Mouse (Mus musculus): ENCODE data around the gene Crybg1. TPM values are rescaled to one million over a fixed set of nuclear protein-coding genes. Genes with fewer than 3 reads are reported as not detected.
A peak's percentile ranks its signal among the peaks of the same experiment; 100 is the strongest.
"Not testable (repeated sequence)": the region's sequence is repeated elsewhere in the genome, so short reads cannot be mapped to it uniquely, and the experiment has no call there.

The Crybg1 gene
- polyA plus RNA-seq, 1 experiment from 2014 or later, result 0.14 TPM

DNA sequence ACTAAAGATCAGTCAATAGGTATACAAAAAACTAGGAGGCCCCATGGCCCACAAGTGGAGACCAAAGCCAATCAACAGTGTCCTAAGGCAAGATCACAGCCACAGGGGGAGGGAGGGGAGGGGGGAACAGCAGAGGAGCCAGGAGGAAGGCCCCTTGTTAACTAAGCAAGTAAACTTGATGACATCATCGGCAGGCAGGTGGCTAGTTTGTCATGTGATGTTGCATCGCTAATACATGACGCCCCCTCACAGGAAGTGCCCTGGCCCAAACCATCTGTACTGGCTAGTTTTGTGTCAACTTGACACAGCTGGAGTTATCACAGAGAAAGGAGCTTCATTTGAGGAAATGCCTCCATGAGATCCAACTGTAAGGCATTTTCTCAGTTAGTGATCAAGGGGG lies 167.9 kb downstream of the Crybg1 start:
- H3K9ac ChIP-seq (ENCODE audit: low read depth, low read length); H3K4me1 ChIP-seq (ENCODE audit: control insufficient read depth, insufficient read depth, low read length); H3K4me2 ChIP-seq (ENCODE audit: low read length); ATAC-seq; H3K36me3 ChIP-seq (ENCODE audit: control insufficient read depth, insufficient read depth, low read length); H3K9me3 ChIP-seq (replicated peaks; ENCODE audit: control insufficient read depth, low read length, poor library complexity, severe bottlenecking); H3K27ac ChIP-seq (ENCODE audit: low read length); H3K27me3 ChIP-seq (ENCODE audit: control insufficient read depth, insufficient read depth, low read depth, low read length); H3K4me3 ChIP-seq (ENCODE audit: low read depth, low read length): not testable (repeated sequence)
- 98% methylated on average over 3 of the region's 3 CpGs for WGBS

GRCm38 (mm10) chr10:43980080-43980479 lies 168.6 kb downstream of the Crybg1 start:
- 88% methylated on average over 1 of the region's 1 CpGs for WGBS
- Histone ChIP-seq H3K4me3 (ENCODE audit: low read depth, low read length) (no peak overlapping the region), H3K36me3 (ENCODE audit: control insufficient read depth, insufficient read depth, low read length) (no peaks in the 10 kb centered on the region), H3K27me3 (ENCODE audit: control insufficient read depth, insufficient read depth, low read depth, low read length) (no peaks in the 10 kb centered on the region), H3K4me2 (ENCODE audit: low read length) (no peak overlapping the region), H3K9ac (ENCODE audit: low read depth, low read length) (no peak overlapping the region), H3K4me1 (ENCODE audit: control insufficient read depth, insufficient read depth, low read length) (no peaks in the 10 kb centered on the region), H3K27ac (ENCODE audit: low read length) (no peak overlapping the region), H3K9me3 (replicated peaks; ENCODE audit: control insufficient read depth, low read length, poor library complexity, severe bottlenecking) (no peaks in the 10 kb centered on the region)
- no peak for ATAC-seq

- H3K9ac ChIP-seq (ENCODE audit: low read depth, low read length), result no peak overlapping the region
- H3K27ac ChIP-seq (ENCODE audit: low read length), result no peak overlapping the region
- H3K9me3 ChIP-seq (replicated peaks; ENCODE audit: control insufficient read depth, low read length, poor library complexity, severe bottlenecking), result no peaks in the 10 kb centered on the region
- H3K4me2 ChIP-seq (ENCODE audit: low read length), result no peak overlapping the region
- WGBS, result 83% methylated on average over 3 of the region's 3 CpGs
- no peak for ATAC-seq
- H3K27me3 ChIP-seq (ENCODE audit: control insufficient read depth, insufficient read depth, low read depth, low read length), result no peaks in the 10 kb centered on the region
- no peaks in the 10 kb centered on the region for H3K4me1 ChIP-seq (ENCODE audit: control insufficient read depth, insufficient read depth, low read length)
- H3K4me3 ChIP-seq (ENCODE audit: low read depth, low read length), result no peak overlapping the region
- no peaks in the 10 kb centered on the region for H3K36me3 ChIP-seq (ENCODE audit: control insufficient read depth, insufficient read depth, low read length)
Observed at GRCm38 (mm10) chr10:43977353-43977752, 171.3 kb downstream of the Crybg1 start.

DNA sequence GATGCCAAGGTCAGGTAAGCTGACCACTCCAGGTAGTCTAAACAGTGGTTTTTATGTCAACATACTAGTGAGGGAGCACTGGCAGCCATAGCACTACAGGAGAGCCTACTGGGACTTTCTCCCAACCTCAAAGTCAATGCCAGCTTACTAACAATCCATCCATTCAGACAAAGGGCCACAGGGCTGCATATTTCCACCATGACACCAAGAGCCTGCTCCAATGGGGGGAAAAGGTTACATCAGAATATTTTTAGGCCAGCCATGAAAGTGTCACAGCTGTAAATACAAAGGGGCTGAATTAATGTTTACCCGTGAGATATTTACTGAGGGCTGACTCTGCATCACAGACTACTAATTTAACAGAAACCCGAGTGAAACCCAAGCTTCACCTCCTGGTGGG lies 175.4 kb downstream of the Crybg1 start:
- H3K4me1 ChIP-seq (ENCODE audit: control insufficient read depth, insufficient read depth, low read length), result no peaks in the 10 kb centered on the region
- H3K36me3 ChIP-seq (ENCODE audit: control insufficient read depth, insufficient read depth, low read length), result no peaks in the 10 kb centered on the region
- ATAC-seq, result no peak
- no peaks in the 10 kb centered on the region for H3K9me3 ChIP-seq (replicated peaks; ENCODE audit: control insufficient read depth, low read length, poor library complexity, severe bottlenecking)
- no peak overlapping the region for H3K9ac ChIP-seq (ENCODE audit: low read depth, low read length)
- H3K27me3 ChIP-seq (ENCODE audit: control insufficient read depth, insufficient read depth, low read depth, low read length), result no peaks in the 10 kb centered on the region
- no peak overlapping the region for H3K27ac ChIP-seq (ENCODE audit: low read length)
- H3K4me2 ChIP-seq (ENCODE audit: low read length), result no peak overlapping the region
- 50% methylated on average over 2 of the region's 2 CpGs for WGBS
- no peak overlapping the region for H3K4me3 ChIP-seq (ENCODE audit: low read depth, low read length)

- no peak overlapping the region for H3K4me2 ChIP-seq (ENCODE audit: low read length)
- 54% methylated on average over 2 of the region's 2 CpGs for WGBS
- H3K27me3 ChIP-seq (ENCODE audit: control insufficient read depth, insufficient read depth, low read depth, low read length), result no peaks in the 10 kb centered on the region
- no peak overlapping the region for H3K9ac ChIP-seq (ENCODE audit: low read depth, low read length)
- H3K27ac ChIP-seq (ENCODE audit: low read length), result no peak overlapping the region
- H3K4me3 ChIP-seq (ENCODE audit: low read depth, low read length), result no peak overlapping the region
- H3K36me3 ChIP-seq (ENCODE audit: control insufficient read depth, insufficient read depth, low read length), result no peaks in the 10 kb centered on the region
- H3K9me3 ChIP-seq (replicated peaks; ENCODE audit: control insufficient read depth, low read length, poor library complexity, severe bottlenecking), result no peaks in the 10 kb centered on the region
- no peaks in the 10 kb centered on the region for H3K4me1 ChIP-seq (ENCODE audit: control insufficient read depth, insufficient read depth, low read length)
- ATAC-seq, result no peak
Observed at GRCm38 (mm10) chr10:43964943-43965342, 183.7 kb downstream of the Crybg1 start.

DNA sequence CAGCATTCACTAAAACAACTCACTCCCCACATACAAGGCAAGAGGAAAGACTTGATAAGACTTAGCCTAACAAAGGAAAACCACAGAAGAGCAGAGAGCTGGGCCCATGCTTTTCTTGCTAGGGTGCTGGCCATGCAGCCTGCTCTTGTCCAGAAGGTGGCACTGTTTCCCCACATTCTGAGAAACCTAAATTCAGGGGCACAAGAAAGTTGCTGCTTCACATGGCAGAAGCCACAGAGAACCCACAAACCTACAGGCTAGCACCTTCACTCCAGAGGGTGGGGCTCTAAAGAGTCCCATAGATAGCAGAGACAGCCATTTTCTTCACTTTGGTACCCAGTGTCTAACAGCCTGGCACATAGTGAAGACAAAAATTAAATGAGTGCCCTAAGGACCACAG lies 194.7 kb downstream of the Crybg1 start:
- no peak overlapping the region for H3K9ac ChIP-seq (ENCODE audit: low read depth, low read length)
- H3K9me3 ChIP-seq (replicated peaks; ENCODE audit: control insufficient read depth, low read length, poor library complexity, severe bottlenecking), result no peaks in the 10 kb centered on the region
- ATAC-seq, result peak; percentile 75
- H3K4me2 ChIP-seq (ENCODE audit: low read length), result no peak overlapping the region
- no peak overlapping the region for H3K4me3 ChIP-seq (ENCODE audit: low read depth, low read length)
- no peak overlapping the region for H3K27ac ChIP-seq (ENCODE audit: low read length)
- H3K4me1 ChIP-seq (ENCODE audit: control insufficient read depth, insufficient read depth, low read length), result no peaks in the 10 kb centered on the region
- no peaks in the 10 kb centered on the region for H3K27me3 ChIP-seq (ENCODE audit: control insufficient read depth, insufficient read depth, low read depth, low read length)
- no peaks in the 10 kb centered on the region for H3K36me3 ChIP-seq (ENCODE audit: control insufficient read depth, insufficient read depth, low read length)

GRCm38 (mm10) chr10:43945435-43945834 lies 203.2 kb downstream of the Crybg1 start:
- 82% methylated on average over 4 of the region's 4 CpGs for WGBS
- Histone ChIP-seq H3K4me2 (ENCODE audit: low read length) (no peak overlapping the region), H3K4me1 (ENCODE audit: control insufficient read depth, insufficient read depth, low read length) (no peaks in the 10 kb centered on the region), H3K27me3 (ENCODE audit: control insufficient read depth, insufficient read depth, low read depth, low read length) (no peaks in the 10 kb centered on the region), H3K4me3 (ENCODE audit: low read depth, low read length) (no peak overlapping the region), H3K9me3 (replicated peaks; ENCODE audit: control insufficient read depth, low read length, poor library complexity, severe bottlenecking) (no peaks in the 10 kb centered on the region), H3K27ac (ENCODE audit: low read length) (no peak overlapping the region), H3K36me3 (ENCODE audit: control insufficient read depth, insufficient read depth, low read length) (no peaks in the 10 kb centered on the region), H3K9ac (ENCODE audit: low read depth, low read length) (no peak overlapping the region)
- no peak for ATAC-seq

- H3K27ac ChIP-seq (ENCODE audit: low read length), result no peak overlapping the region
- no peaks in the 10 kb centered on the region for H3K27me3 ChIP-seq (ENCODE audit: control insufficient read depth, insufficient read depth, low read depth, low read length)
- 17% methylated on average over 4 of the region's 4 CpGs for WGBS
- no peaks in the 10 kb centered on the region for H3K4me1 ChIP-seq (ENCODE audit: control insufficient read depth, insufficient read depth, low read length)
- no peaks in the 10 kb centered on the region for H3K36me3 ChIP-seq (ENCODE audit: control insufficient read depth, insufficient read depth, low read length)
- H3K4me2 ChIP-seq (ENCODE audit: low read length), result no peak overlapping the region
- 0 out of 2 replicates have a peak, but pooled peaks have one; percentile 52 for ATAC-seq
- H3K9ac ChIP-seq (ENCODE audit: low read depth, low read length), result no peak overlapping the region
- no peaks in the 10 kb centered on the region for H3K9me3 ChIP-seq (replicated peaks; ENCODE audit: control insufficient read depth, low read length, poor library complexity, severe bottlenecking)
- no peak overlapping the region for H3K4me3 ChIP-seq (ENCODE audit: low read depth, low read length)
Observed at GRCm38 (mm10) chr10:43943736-43944135, 204.9 kb downstream of the Crybg1 start.

DNA sequence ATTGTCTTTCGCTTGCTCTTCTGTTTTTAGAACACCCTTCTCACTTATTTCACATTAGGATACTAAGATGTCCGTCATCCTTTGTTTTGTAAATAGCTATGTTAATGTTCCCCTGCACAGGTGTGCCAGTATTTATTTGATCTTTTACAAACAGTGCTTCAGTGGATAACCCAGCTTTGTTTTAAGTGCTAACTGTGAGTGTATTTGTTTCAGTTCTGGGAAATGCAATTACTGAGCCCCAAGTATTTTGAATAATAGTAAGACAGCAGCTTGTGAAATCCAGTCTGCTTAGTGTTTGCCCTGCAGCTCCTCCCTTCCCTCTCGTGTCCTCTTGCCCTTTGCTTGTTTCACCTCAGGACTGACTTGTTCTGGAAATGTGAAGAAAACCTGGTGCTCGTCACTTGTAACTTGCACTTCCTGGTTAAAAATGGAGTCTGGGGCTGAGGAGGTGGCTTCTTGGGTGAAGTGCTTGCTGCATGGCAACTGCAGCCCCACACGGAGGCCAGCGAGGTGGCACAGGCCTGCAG lies 209.5 kb downstream of the Crybg1 start:
- Histone ChIP-seq H3K4me1 (ENCODE audit: control insufficient read depth, insufficient read depth, low read length) (no peaks in the 10 kb centered on the region), H3K9ac (ENCODE audit: low read depth, low read length) (no peak overlapping the region), H3K4me3 (ENCODE audit: low read depth, low read length) (no peak overlapping the region), H3K27me3 (ENCODE audit: control insufficient read depth, insufficient read depth, low read depth, low read length) (no peaks in the 10 kb centered on the region), H3K36me3 (ENCODE audit: control insufficient read depth, insufficient read depth, low read length) (0 out of 2 replicates have a peak, but pooled peaks cover 3% of the 10 kb centered on the region), H3K27ac (ENCODE audit: low read length) (no peak overlapping the region), H3K9me3 (replicated peaks; ENCODE audit: control insufficient read depth, low read length, poor library complexity, severe bottlenecking) (no peaks in the 10 kb centered on the region), H3K4me2 (ENCODE audit: low read length) (no peak overlapping the region)
- no peak for ATAC-seq
- WGBS, result 80% methylated on average over 6 of the region's 6 CpGs

All from midbrain, embryonic 16.5 days (tissue).